Mouse (Mus musculus) bone marrow macrophage, adult 2 months (primary cell): ENCODE measurements around the gene Edc4. TPM values are rescaled to one million over a fixed set of nuclear protein-coding genes. Genes with fewer than 3 reads are reported as not detected.
A peak's percentile ranks its signal among the peaks of the same experiment; 100 is the strongest.

Experiments
- H3K27ac ChIP-seq: 2 replicates; pipeline ENCODE4 v1.5.1; 2012; ENCODE audit warnings: low read depth, low read length; ENCODE audit not compliant: insufficient read depth
- H3K4me1 ChIP-seq: 2 replicates; pipeline ENCODE4 v1.6.1; 2012; ENCODE audit warnings: low read length; ENCODE audit not compliant: control insufficient read depth, insufficient read depth
- H3K4me3 ChIP-seq: 2 replicates; pipeline ENCODE4 v1.5.1; 2012; ENCODE audit warnings: mild to moderate bottlenecking, low read length, moderate library complexity; ENCODE audit not compliant: insufficient read depth
- CTCF ChIP-seq: IDR thresholded peaks from 2 replicates; pipeline ENCODE4 v1.5.1; 2012; ENCODE audit warnings: low read depth, mild to moderate bottlenecking, low read length, moderate library complexity
- POLR2A ChIP-seq: IDR thresholded peaks from 2 replicates; pipeline ENCODE4 v1.6.1; 2012; ENCODE audit warnings: mild to moderate bottlenecking, low read depth, low read length, borderline replicate concordance
- polyA plus RNA-seq: library from polyadenylated mRNA; stranded (reverse); fragments of >200 nt; gene quantifications from 2 replicates; pipeline ENCODE4 v1.2.4, GENCODE M21; 2012; ENCODE audit not compliant: missing spikeins, insufficient read depth, insufficient read length

The Edc4 gene
- polyA plus RNA-seq, 1 experiment: 29.8 TPM

DNA sequence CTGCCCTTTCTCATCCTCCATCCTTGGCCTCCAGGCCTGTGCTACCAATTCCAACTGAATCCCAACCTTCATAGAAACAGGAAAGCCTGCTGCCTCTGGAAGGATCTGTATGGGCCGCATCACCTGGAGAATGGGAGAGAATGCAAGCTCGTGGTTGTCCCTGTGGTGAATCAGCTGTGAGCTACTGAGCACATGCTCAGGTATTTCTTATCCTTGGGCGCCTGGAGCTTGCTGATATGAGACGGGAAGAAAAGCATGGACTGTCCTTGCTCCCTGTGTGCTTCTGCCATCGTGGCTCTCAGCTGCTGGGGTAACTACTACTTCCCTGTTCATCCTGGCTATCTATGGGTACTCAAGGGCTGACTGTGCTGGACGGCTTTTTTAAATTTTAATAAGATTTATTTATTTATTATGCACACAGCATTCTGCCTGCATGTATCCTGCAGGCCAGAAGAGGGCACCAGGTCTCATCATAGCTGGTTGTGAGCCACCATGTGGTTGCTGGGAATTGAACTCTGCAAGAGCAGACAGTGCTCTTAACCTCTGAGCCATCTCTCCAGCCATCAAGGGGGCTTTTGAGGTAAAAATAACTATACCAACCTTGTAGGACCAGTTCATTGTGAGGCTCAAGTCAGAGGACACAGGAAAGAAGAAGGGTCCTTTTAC lies 14.2 kb upstream of the Edc4 start:
- TF ChIP-seq POLR2A (no peak), CTCF (0 out of 2 replicates have a peak, but pooled peaks have one; percentile 5)
- Histone ChIP-seq H3K4me3 (no peak overlapping the region), H3K27ac (no peak overlapping the region), H3K4me1 (peaks cover 5% of the 10 kb centered on the region; the same call in 1 of the 2 replicates)

DNA sequence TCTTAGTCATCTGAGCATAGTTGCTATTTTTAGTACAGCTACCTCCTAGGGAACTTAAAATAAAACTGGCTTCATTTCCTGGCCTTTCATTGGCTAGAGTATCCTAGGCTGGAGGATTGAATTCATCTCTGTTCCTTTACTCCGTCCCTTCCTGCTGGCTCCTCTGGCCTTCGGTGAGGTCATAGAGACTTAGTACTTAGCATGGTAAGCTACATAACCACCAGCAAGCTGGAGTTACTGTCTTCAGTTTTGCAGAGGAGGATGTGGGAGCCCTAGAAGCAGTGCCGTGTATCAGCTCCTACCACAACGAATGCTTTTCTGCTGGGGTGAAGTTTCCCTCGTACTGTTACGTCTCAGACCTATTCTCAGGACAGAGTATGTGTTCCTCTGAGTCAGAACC lies 6.4 kb upstream of the Edc4 start:
- peaks cover 33% of the 10 kb centered on the region for H3K4me1 ChIP-seq
- peak overlapping the region; percentile 61 for H3K27ac ChIP-seq
- 0 out of 2 replicates have a peak overlapping the region, but pooled peaks have one; percentile 1 for H3K4me3 ChIP-seq
- TF ChIP-seq CTCF (no peak), POLR2A (no peak)

DNA sequence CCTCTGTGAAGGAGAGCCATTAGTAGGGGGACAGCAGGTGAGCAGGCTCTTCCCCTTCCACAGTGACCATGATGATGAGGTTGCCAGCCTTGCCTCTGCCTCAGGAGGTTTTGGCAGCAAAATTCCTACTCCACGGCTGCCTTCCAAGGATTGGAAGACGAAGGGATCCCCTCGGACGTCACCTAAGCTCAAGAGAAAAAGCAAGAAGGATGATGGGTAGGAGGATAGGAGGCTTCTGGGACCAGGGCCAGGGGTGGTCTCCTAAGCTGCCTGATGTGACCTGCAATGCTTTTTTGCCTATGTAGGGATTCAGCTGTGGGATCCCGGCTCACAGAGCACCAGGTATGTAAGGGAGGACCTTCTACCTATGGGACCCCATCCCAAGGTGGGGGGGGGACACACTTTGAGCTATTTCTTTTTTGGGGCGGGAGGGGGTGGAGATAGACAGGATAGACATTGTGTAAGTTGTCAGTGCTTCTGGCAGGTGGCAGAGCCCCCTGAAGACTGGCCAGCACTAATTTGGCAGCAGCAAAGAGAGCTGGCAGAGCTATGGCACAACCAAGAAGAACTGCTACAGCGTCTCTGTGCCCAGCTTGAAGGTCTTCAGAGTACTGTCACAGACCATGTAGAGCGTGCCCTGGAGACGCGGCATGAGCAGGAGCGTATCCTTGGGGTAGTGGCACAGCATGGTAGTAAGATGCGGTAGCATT lies 9.2 kb downstream of the Edc4 start:
- TF ChIP-seq CTCF: no peak
- no peak for TF ChIP-seq POLR2A
- Histone ChIP-seq H3K4me3 (no peak overlapping the region), H3K27ac (no peak overlapping the region), H3K4me1 (no peaks in the 10 kb centered on the region)

DNA sequence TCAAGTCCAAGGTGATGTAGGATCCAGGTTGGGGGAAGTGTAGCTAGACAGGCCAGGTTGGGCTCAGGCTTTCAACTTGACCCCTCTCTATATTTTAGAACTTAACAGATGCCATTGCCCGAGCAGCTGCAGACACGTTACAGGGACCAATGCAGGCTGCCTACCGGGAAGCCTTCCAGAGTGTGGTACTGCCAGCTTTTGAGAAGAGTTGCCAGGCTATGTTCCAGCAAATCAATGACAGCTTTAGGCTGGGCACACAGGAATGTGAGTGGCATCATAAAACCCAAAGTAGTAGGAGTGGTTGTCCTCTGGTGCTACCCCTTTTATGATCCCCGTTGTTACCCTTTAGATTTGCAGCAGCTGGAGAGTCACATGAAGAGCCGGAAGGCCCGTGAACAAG lies 10.2 kb downstream of the Edc4 start:
- H3K4me1 ChIP-seq: no peaks in the 10 kb centered on the region
- TF ChIP-seq CTCF: no peak
- no peak overlapping the region for H3K4me3 ChIP-seq
- no peak overlapping the region for H3K27ac ChIP-seq

DNA sequence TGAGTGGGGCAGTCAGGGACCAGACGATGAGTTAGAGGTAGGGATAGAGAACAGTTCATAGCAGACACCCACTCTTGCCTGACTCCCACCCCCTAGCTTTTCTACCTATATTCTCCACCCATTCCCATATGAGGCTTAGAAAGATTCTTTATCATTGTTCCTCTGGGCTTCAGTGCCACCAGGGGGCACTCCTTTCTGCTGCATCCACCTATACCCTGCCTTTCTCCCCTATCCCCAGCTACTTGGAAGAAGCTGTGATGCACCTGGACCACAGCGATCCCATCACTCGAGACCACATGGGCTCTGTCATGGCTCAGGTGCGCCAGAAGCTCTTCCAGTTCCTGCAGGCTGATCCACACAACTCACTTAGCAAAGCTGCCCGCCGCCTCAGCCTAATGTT lies 11.8 kb downstream of the Edc4 start:
- Histone ChIP-seq H3K4me1 (no peaks in the 10 kb centered on the region), H3K4me3 (no peak overlapping the region), H3K27ac (no peak overlapping the region)
- TF ChIP-seq CTCF (peak; percentile 57; the same call in 1 of the 2 replicates), POLR2A (no peak)

DNA sequence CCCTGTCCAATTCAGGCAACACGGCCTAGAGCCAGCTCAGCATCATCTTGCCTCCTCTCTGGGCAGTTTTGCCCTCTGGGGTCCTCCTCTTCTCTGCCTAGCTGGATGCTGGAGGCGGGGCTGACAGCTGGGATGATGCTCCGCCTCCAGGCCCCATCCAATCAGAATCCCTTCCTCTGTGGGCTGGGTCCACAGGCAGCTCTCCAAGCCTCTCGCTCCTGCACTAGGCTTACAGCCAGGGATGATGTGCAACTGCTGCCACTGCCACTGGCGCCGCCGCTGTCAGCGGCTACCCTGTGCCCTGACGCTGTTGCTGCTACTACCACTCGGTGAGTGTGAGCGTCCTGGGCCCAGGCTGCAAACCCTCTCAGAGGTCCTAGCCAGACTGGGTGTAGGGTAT lies 12.7 kb downstream of the Edc4 start, which contains the start of gene Nrn1l:
Gene Nrn1l, plus strand, starts transcription at position 229 of the 400 bp plus-strand sequence.
- Histone ChIP-seq H3K4me3 (no peak within 1 kb of the TSS), H3K4me1 (no peaks in the 10 kb centered on the region), H3K27ac (no peak within 1 kb of the TSS)
- no peak for TF ChIP-seq CTCF
- TF ChIP-seq POLR2A: no peak

DNA sequence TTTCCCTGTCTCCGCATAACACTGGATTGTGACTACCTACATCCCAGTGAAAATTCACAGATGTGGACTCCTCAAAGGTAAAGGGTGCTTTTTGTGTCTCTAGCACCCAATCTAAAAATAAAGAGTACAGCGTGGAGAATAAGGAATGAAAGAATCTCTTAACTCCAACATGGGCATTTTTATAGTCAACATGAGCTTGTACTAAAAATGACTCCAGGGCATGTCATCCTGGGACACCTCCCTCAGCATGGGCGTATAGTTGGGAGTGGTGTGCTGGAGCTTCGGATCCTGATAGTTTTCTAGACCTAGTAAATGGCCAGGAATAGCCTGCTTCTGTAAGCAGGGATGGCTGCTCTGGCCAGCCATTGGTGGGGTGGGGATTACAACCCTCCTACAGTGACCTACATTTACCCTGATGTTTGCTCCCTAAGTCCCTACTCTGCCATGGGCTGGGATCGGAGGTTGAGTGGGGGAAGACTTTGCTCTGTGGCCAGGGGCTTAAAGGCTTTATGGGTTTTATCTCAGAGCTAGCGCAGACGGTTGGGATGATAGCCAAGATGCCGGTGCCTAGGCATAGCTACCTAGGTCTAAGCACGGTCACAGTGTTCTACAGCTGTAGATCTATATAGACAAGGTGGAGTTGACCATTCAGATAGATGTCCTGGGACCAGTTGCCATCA lies 17.3 kb downstream of the Edc4 start:
- Histone ChIP-seq H3K4me1 (peaks cover 4% of the 10 kb centered on the region; the same call in 1 of the 2 replicates), H3K27ac (no peak overlapping the region), H3K4me3 (no peak overlapping the region)
- TF ChIP-seq POLR2A: no peak
- TF ChIP-seq CTCF: no peak

DNA sequence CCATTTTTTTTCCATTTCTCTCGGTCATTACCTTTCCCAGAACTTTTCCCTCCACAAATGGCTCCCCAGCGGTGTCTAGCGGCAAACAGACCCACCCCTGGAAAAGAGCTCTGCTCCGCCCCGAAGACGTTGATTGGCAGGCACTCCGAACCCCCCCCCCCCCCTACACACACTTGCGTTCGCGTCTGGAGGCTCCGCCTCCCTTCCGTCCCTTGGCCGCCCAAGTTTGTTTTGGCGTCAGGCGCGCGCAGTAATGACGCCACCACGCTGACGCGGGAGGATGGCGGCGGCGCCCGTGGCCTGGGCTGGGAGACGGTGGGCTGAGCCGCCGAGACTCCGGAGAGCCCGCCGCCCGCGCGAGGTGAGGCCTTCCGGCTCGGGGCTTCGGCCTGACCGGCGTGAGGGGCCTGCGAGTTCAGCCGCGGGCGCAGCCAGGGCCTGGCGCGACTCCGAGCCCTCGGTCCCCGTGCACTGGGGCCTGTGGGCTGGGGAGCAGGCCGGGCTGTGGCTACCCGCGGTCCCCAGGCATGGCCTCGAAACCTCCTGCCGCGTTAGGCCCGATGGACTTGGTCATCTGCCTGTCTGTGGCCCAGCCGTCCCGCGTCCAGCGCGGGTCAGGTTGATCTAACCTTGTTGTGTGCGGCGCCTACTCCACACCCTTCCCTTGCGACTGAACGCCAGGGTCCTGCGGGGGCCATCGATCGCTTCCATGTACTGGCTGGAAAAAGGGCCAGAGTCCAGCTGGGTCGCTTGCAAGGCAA lies 19.7 kb downstream of the Edc4 start, which contains the start of gene Pskh1:
Gene Pskh1, plus strand, starts transcription at position 262 of the 761 bp plus-strand sequence.
- no peak for TF ChIP-seq CTCF
- TF ChIP-seq POLR2A: no peak
- Histone ChIP-seq H3K27ac (peak within 1 kb of the TSS; percentile 18), H3K4me1 (peaks cover 10% of the 10 kb centered on the region; the same call in 1 of the 2 replicates), H3K4me3 (peak within 1 kb of the TSS; percentile 92)

DNA sequence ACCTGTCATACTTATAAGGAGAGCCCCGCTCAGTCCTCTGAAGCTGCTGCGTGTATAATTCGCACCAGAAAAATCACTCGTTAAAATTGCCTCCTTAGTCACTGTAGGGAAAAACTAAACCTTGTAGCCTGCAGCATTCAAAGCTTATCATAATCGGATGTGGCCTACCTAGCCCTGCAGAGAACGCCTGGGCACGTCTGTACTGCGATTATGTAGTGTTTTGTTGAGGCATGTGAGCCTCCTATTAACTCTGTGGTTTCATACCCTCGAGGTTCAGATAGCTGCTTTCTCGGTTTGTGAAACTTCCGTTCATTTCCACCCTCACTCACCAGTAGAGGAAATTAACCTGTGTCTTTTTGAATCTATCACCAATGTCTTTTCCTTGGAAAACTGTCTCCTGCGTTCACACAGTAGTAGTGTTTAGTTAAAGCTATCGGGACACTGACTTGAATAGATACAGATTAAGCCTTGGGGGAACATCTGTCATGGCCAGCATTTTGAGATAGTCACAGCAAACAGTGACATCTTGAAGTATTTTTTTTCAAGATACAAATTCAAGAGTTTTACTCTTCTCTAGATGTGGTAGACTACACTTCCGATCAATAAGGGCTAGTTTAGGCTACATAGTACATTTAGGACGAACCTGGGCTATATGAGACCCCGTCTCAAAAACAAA lies 20.4 kb downstream of the Edc4 start:
- Histone ChIP-seq H3K4me1 (peaks cover 12% of the 10 kb centered on the region), H3K27ac (peak overlapping the region; percentile 18), H3K4me3 (peak overlapping the region; percentile 92)
- no peak for TF ChIP-seq CTCF
- TF ChIP-seq POLR2A: no peak
